Mouse (Mus musculus) CH12.LX (cell line): ENCODE measurements around the gene Dgkg. TPM values are rescaled to one million over a fixed set of nuclear protein-coding genes. Genes with fewer than 3 reads are reported as not detected.
A peak's percentile ranks its signal among the peaks of the same experiment; 100 is the strongest.

Source experiments
- DNase-seq: peaks from one replicate; pipeline ENCODE4 v3.0.0-alpha.2; 2013; ENCODE audit errors: extremely low read depth
- H3K27ac ChIP-seq: 2 replicates; pipeline ENCODE4 v1.5.1; 2012; ENCODE audit warnings: low read depth, mild to moderate bottlenecking, control low read depth, moderate library complexity; ENCODE audit not compliant: insufficient read depth
- H3K27me3 ChIP-seq: replicated peaks from 2 replicates; pipeline ENCODE3; 2012; ENCODE audit warnings: inconsistent platforms
- H3K36me3 ChIP-seq, 2 experiments: replicated peaks in 1 of 2; 2 replicates each; pipeline versions ENCODE3 to v1.6.1; 2012; ENCODE audit warnings: inconsistent platforms in 1 of 2, low read length in 1 of 2, mild to moderate bottlenecking in 1 of 2, mixed read lengths in 1 of 2, moderate library complexity in 1 of 2; ENCODE audit not compliant: control insufficient read depth in 1 of 2, insufficient read depth in 1 of 2
- H3K4me1 ChIP-seq, 2 experiments: 2 replicates each; pipeline ENCODE4 v1.6.1; 2012; ENCODE audit warnings: inconsistent platforms in 1 of 2, moderate library complexity in 1 of 2; ENCODE audit not compliant: insufficient read depth in 2 of 2, control insufficient read depth in 1 of 2
- H3K4me2 ChIP-seq: 2 replicates; pipeline ENCODE4 v1.6.1; 2012; ENCODE audit warnings: low read depth, mild to moderate bottlenecking, control low read depth; ENCODE audit not compliant: poor library complexity, insufficient read depth, severe bottlenecking
- H3K4me3 ChIP-seq, 3 experiments: fragments of 150-350 bp in 1 of 3; sonication (generic) in 1 of 3; replicated peaks in 1 of 3; 2 replicates each; pipeline versions ENCODE3 to v1.5.1; 2011 to 2012; ENCODE audit warnings: low read depth in 2 of 3, low read length in 2 of 3, mild to moderate bottlenecking in 2 of 3, moderate library complexity in 2 of 3, control low read depth in 1 of 3, improper control_type of control experiment in 1 of 3, inconsistent platforms in 1 of 3, mixed read lengths in 1 of 3; ENCODE audit not compliant: poor library complexity in 1 of 3
- H3K79me2 ChIP-seq: replicated peaks from 2 replicates; pipeline ENCODE4 v1.6.1; 2012; ENCODE audit warnings: mild to moderate bottlenecking, moderate library complexity; ENCODE audit not compliant: control insufficient read depth, poor library complexity, insufficient read depth, severe bottlenecking; ENCODE audit errors: extremely low read depth
- H3K9ac ChIP-seq: 2 replicates; pipeline ENCODE4 v1.6.1; 2012; ENCODE audit warnings: low read depth, mild to moderate bottlenecking, control low read depth, moderate library complexity; ENCODE audit not compliant: insufficient read depth
- H3K9me3 ChIP-seq: replicated peaks from 2 replicates; pipeline ENCODE3; 2012; ENCODE audit warnings: low read length, inconsistent platforms, mixed read lengths
- CHD1 ChIP-seq: IDR thresholded peaks from 2 replicates; pipeline ENCODE4 v1.6.1; 2012; ENCODE audit warnings: low read depth, low read length, improper control_type of control experiment, inconsistent platforms
- CTCF ChIP-seq, 2 experiments: IDR thresholded peaks in 1 of 2; conservative IDR thresholded peaks in 1 of 2; 2 replicates each; pipeline ENCODE4 v1.5.1; 2011 to 2012; ENCODE audit warnings: low read depth in 2 of 2, low read length in 2 of 2, improper control_type of control experiment in 1 of 2, inconsistent platforms in 1 of 2, mild to moderate bottlenecking in 1 of 2, moderate library complexity in 1 of 2
- ELF1 ChIP-seq: IDR thresholded peaks from 2 replicates; pipeline ENCODE4 v1.6.1; 2014; ENCODE audit warnings: low read depth, mild to moderate bottlenecking, inconsistent platforms, low read length, improper control_type of control experiment
- IRF4 ChIP-seq: IDR thresholded peaks from 2 replicates; pipeline ENCODE4 v1.6.1; 2014; ENCODE audit warnings: low read depth, mild to moderate bottlenecking, inconsistent platforms, low read length, improper control_type of control experiment
- KAT2A ChIP-seq: IDR thresholded peaks from 2 replicates; pipeline ENCODE4 v1.6.1; 2012; ENCODE audit warnings: low read length, improper control_type of control experiment, inconsistent platforms; ENCODE audit not compliant: insufficient replicate concordance
- MAFK ChIP-seq: IDR thresholded peaks from 2 replicates; pipeline ENCODE4 v1.6.1; 2011; ENCODE audit warnings: low read length, improper control_type of control experiment; ENCODE audit not compliant: insufficient replicate concordance
- MXI1 ChIP-seq: IDR thresholded peaks from 2 replicates; pipeline ENCODE4 v1.6.1; 2011; ENCODE audit warnings: mild to moderate bottlenecking, low read depth, low read length, improper control_type of control experiment
- NRF1 ChIP-seq: IDR thresholded peaks from 2 replicates; pipeline ENCODE4 v1.6.1; 2014; ENCODE audit warnings: low read depth, mild to moderate bottlenecking, inconsistent platforms, low read length, improper control_type of control experiment, moderate library complexity
- PAX5 ChIP-seq: IDR thresholded peaks from 2 replicates; pipeline ENCODE4 v1.6.1; 2012; ENCODE audit warnings: low read length, inconsistent platforms, mixed read lengths
- RAD21 ChIP-seq: IDR thresholded peaks from 2 replicates; pipeline ENCODE4 v1.6.1; 2011; ENCODE audit warnings: low read depth, mild to moderate bottlenecking, low read length, improper control_type of control experiment, moderate library complexity
- SIN3A ChIP-seq: IDR thresholded peaks from 2 replicates; pipeline ENCODE4 v1.6.1; 2012; ENCODE audit warnings: low read length, improper control_type of control experiment, inconsistent platforms
- SMC3 ChIP-seq: IDR thresholded peaks from 2 replicates; pipeline ENCODE4 v1.6.1; 2011; ENCODE audit warnings: low read depth, low read length, improper control_type of control experiment
- UBTF ChIP-seq: IDR thresholded peaks from 2 replicates; pipeline ENCODE4 v1.6.1; 2012; ENCODE audit warnings: low read depth, mild to moderate bottlenecking, inconsistent platforms, low read length, improper control_type of control experiment, moderate library complexity
- USF1 ChIP-seq: IDR thresholded peaks from 2 replicates; pipeline ENCODE4 v1.6.1; 2014; ENCODE audit warnings: low read depth, mild to moderate bottlenecking, inconsistent platforms, low read length, improper control_type of control experiment
- dilution Hi-C: fragments of 300-500 bp; cut with MboI; formaldehyde crosslinking; loops from 2 replicates; pipeline ENCODE4 v1.14.3; 2020; ENCODE audit warnings: low sequenced_read_pairs; ENCODE audit not compliant: extremely low pct_unique_long_range_greater_than_20kb, extremely low pct_ligation_motif_present
- in situ Hi-C: fragments of 300-500 bp; cut with MboI; formaldehyde crosslinking; loops from 3 replicates; pipeline ENCODE4 v1.14.3; 2019; ENCODE audit warnings: low sequenced_read_pairs, low pct_ligation_motif_present, low pct_unique_long_range_greater_than_20kb, mixed read lengths
- polyA plus RNA-seq: library from polyadenylated mRNA; unstranded; fragments of >175 nt; gene quantifications from 2 replicates; pipeline ENCODE4 v1.2.1, GENCODE M21; 2012; ENCODE audit warnings: low read depth; ENCODE audit not compliant: insufficient read length
- total RNA-seq, 2 experiments: library from RNA; depleted of rRNA; stranded (reverse); fragments of 300-350 nt in 1 of 2; fragments of >200 nt in 1 of 2; gene quantifications; 2 replicates each; pipeline ENCODE4 v1.2.3; 2012 to 2014

Gene Dgkg
- total and polyA plus RNA-seq, 3 experiments = 2.0 to 9.2 (median 3.0) TPM

GRCm38 (mm10) chr16:22585523-22585922 lies 71.5 kb downstream of the Dgkg start:
- Histone ChIP-seq H3K27me3 (no peaks in the 10 kb centered on the region), H3K4me1 (peaks cover 13 to 36% of the 10 kb centered on the region in 2 experiments), H3K4me2 (no peak overlapping the region), H3K79me2 (no peaks in the 10 kb centered on the region), H3K27ac (no peak overlapping the region), H3K9ac (no peak overlapping the region), H3K4me3 (no peak overlapping the region), H3K36me3 (peaks cover 2 to 4% of the 10 kb centered on the region in 2 experiments), H3K9me3 (no peaks in the 10 kb centered on the region)
- no peak for DNase-seq
- dilution Hi-C loops = no loop called here
- TF ChIP-seq UBTF (no peak), SIN3A (no peak), SMC3 (peak; percentile 57), RAD21 (peak; percentile 29), PAX5 (no peak), CHD1 (no peak), USF1 (no peak), ELF1 (peak; percentile 19; the same call in 1 of the 2 replicates), MXI1 (no peak), KAT2A (no peak), IRF4 (no peak), NRF1 (no peak), CTCF (conservative IDR thresholded peaks at IDR 0.05 in 1 of 2, IDR thresholded peaks at IDR 0.05 in 1 of 2; ENCODE audit: low read depth in 2 of 2, low read length in 2 of 2) (peak in 1 of 2 experiments; percentile 56; a peak in 2 of 4 replicates)
- in situ Hi-C loops = no loop called here

GRCm38 (mm10) chr16:22583401-22583800 lies 73.6 kb downstream of the Dgkg start:
- dilution Hi-C loops (no loop called here), in situ Hi-C loops (no loop called here)
- no peak for DNase-seq
- Histone ChIP-seq H3K27me3 (no peaks in the 10 kb centered on the region), H3K4me2 (no peak overlapping the region), H3K79me2 (no peaks in the 10 kb centered on the region), H3K36me3 (peaks cover 9 to 10% of the 10 kb centered on the region in 2 experiments), H3K4me1 (peaks cover 7 to 26% of the 10 kb centered on the region in 2 experiments), H3K9ac (no peak overlapping the region), H3K9me3 (no peaks in the 10 kb centered on the region), H3K4me3 (no peak overlapping the region), H3K27ac (no peak overlapping the region)
- no peak for TF ChIP-seq MAFK
